Mouse (Mus musculus) ES-E14 (cell line): ENCODE data around the gene Ahr.

ENCODE experiments used
- CHD2 ChIP-seq: IDR thresholded peaks from 2 replicates; pipeline ENCODE4 v1.6.1; 2014; ENCODE audit warnings: mild to moderate bottlenecking, low read depth, low read length, inconsistent platforms
- HCFC1 ChIP-seq: IDR thresholded peaks from 2 replicates; pipeline ENCODE4 v1.6.1; 2012; ENCODE audit warnings: low read length, inconsistent platforms, borderline replicate concordance; ENCODE audit not compliant: insufficient read depth
- ZC3H11A ChIP-seq: IDR thresholded peaks from 2 replicates; pipeline ENCODE4 v1.6.1; 2012; ENCODE audit warnings: low read depth, mild to moderate bottlenecking, inconsistent platforms, low read length, borderline replicate concordance
- ZNF384 ChIP-seq: IDR thresholded peaks from 2 replicates; pipeline ENCODE4 v1.6.1; 2012; ENCODE audit warnings: low read depth, low read length, inconsistent platforms

- TF ChIP-seq CHD2 (no peak), ZC3H11A (no peak), HCFC1 (no peak), ZNF384 (no peak)
Measured at GRCm38 (mm10) chr12:35462667-35463066, 72.2 kb downstream of the Ahr start.
